Mouse (Mus musculus) megakaryocyte, embryonic 14.5 days (primary cell): ENCODE results near the gene Hnrnpm.

ENCODE experiments used
- FLI1 ChIP-seq: IDR thresholded peaks from 2 replicates; pipeline ENCODE4 v1.6.1; 2012; ENCODE audit warnings: low read length, inconsistent platforms, mixed read lengths
- GATA1 ChIP-seq: IDR thresholded peaks from 3 replicates; pipeline ENCODE4 v1.6.1; 2012; ENCODE audit warnings: mixed read lengths, low read length, inconsistent platforms, borderline replicate concordance

DNA sequence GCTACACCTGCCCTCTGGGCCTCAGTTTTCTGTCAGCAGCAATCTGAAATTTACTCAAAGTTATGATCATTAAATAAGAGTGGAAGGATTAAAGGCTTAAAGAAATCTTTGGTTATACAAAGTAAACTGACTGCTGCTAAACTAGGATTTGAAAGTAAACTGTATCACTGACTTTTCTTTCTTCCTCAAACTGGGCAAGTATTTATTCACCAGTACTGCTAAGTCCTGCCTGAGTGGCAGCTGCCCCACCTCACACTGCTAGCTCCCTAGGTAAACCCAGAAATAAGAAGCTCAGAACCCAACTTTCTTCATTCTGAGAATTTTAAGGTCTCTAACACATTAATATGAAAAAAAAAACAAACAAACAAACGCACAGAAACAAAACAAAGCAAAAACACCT lies 12.8 kb downstream of the Hnrnpm start:
- TF ChIP-seq GATA1 (no peak), FLI1 (no peak)
